Mouse (Mus musculus) midbrain, embryonic 11.5 days (tissue): ENCODE measurements at regions not wholly inside any gene's neighbourhood (a gene's known extent, or its start where the extent isn't known, plus 50 kb on each side); places are given as distances from the start of the nearest gene placed in this dataset.

Experiments
- ATAC-seq: fragments of 200-750 bp; cut with Nextera tagmentation; 2 replicates; pipeline ENCODE4 v1.8.0; 2017; ENCODE audit warnings: moderate TSS enrichment, moderate library complexity; ENCODE audit not compliant: low FRiP score
- DNase-seq: peaks from one replicate; pipeline ENCODE4 v3.0.0; 2015; ENCODE audit warnings: low spot score; ENCODE audit errors: missing footprints
- H3K27ac ChIP-seq: fragments of 300-500 bp; sonication (generic); 2 replicates; pipeline ENCODE4 v1.5.1; 2014; ENCODE audit warnings: low read depth, low read length
- H3K27me3 ChIP-seq: fragments of 300-500 bp; sonication (generic); 2 replicates; pipeline ENCODE4 v1.6.1; 2014; ENCODE audit warnings: mild to moderate bottlenecking, low read length, moderate library complexity, mixed read lengths; ENCODE audit not compliant: control insufficient read depth, insufficient read depth
- H3K36me3 ChIP-seq: fragments of 300-500 bp; sonication (generic); 2 replicates; pipeline ENCODE4 v1.6.1; 2014; ENCODE audit warnings: mild to moderate bottlenecking, low read length, moderate library complexity, mixed read lengths; ENCODE audit not compliant: control insufficient read depth, insufficient read depth
- H3K4me1 ChIP-seq: fragments of 300-500 bp; sonication (generic); 2 replicates; pipeline ENCODE4 v1.6.1; 2014; ENCODE audit warnings: low read length; ENCODE audit not compliant: control insufficient read depth, insufficient read depth
- H3K4me2 ChIP-seq: fragments of 300-500 bp; sonication (generic); 2 replicates; pipeline ENCODE4 v1.6.1; 2014; ENCODE audit warnings: mild to moderate bottlenecking, moderate library complexity
- H3K4me3 ChIP-seq: fragments of 300-500 bp; sonication (generic); 2 replicates; pipeline ENCODE4 v1.5.1; 2014; ENCODE audit warnings: low read depth, low read length
- H3K9ac ChIP-seq: fragments of 300-500 bp; sonication (generic); 2 replicates; pipeline ENCODE4 v1.6.1; 2014; ENCODE audit warnings: low read length
- H3K9me3 ChIP-seq: fragments of 300-500 bp; sonication (generic); 2 replicates; pipeline ENCODE4 v1.6.1; 2016; ENCODE audit warnings: low read length; ENCODE audit not compliant: control insufficient read depth
- WGBS: fragments of 180-500 bp; shearing (Covaris S2); extraction: QIAGEN DNeasy Blood & Tissue Kit; methylation state at CpG from one replicate; pipeline ENCODE4 v1.1.7; 2014; 5-methylcytosine and 5-hydroxymethylcytosine counted together

DNA sequence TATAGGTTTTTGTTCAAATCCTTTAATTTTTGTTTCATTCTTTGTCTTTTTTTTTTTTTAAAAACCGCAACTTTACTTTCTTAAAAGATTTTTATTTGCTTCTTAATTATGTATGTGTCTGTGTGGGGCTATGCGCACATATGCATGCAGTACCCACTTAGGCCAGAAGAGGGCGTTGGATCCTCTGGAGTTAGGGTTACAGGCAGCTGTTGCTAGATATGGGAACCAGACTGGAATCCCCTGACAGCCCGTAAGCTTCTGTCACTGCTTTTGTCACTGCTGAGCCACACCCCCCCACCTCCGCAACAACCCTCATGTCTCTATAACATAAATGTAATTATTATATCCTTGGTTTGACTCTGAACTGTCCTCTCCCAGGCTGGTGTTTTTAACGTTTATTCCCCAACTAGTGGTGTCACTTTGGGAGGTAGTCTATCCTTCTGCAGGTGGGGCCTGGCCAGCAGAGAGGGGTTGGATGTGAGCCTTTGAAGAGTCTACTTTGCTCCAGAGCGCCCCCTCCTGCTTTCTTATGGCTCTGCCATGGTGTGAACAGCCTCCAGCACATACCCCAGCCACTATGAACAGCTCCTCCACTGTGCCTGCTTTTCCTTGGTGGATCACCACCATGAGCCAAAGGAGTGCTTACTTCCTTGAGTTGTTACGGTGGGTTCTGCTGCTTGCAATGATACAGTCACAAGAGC is 332.7 kb upstream of the Runx1 start:
- 87% methylated on average over 8 of the region's 8 CpGs for WGBS
- H3K4me1 ChIP-seq = no peaks in the 10 kb centered on the region

DNA sequence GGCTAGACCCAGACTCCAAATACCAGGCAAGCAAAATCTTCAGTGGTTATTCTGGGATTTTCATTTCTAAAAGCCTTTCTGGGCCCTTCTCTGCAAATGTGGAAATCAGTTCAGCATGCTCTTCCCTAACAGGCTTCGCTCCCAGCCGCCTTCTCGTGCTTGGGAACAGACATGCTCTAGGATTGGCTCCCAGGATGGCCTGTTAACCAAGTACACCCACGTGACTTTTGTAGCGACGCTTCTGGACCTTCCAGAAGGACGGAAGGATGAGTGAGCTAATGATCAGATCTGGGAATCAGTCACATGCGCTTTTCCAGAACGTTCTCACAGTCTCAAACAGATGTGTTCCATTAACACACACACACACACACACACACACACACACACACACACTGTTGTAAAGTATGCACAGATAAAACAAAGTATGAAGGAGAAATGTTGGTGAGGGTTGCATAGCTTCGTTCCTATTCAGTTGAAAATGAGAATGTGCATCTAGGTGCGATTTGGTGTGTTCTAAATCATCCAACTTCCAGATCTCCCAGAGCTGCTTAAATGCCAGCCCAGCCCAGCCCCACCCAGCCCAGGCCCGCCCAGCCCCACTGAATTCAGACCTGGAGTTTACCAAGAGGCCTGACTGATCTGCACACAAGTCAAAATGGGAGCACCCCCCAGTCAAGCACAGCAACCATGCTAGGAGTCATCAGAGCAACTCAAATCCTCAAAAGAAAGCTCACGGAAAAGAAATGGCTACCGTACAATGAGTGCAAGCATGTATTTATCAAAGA is 327.8 kb upstream of the Runx1 start:
- Histone ChIP-seq H3K36me3 (no peaks in the 10 kb centered on the region), H3K4me3 (no peak overlapping the region), H3K9me3 (no peaks in the 10 kb centered on the region), H3K27ac (no peak overlapping the region), H3K4me1 (no peaks in the 10 kb centered on the region), H3K27me3 (no peaks in the 10 kb centered on the region), H3K4me2 (no peak overlapping the region), H3K9ac (no peak overlapping the region)
- 89% methylated on average over 14 of the region's 14 CpGs for WGBS
- DNase-seq (no peak), ATAC-seq (no peak)

More for the DNA sequence above, 332.7 kb upstream of the Runx1 start:
- Histone ChIP-seq H3K36me3 (no peaks in the 10 kb centered on the region), H3K4me2 (no peak overlapping the region), H3K27ac (no peak overlapping the region), H3K4me3 (no peak overlapping the region), H3K27me3 (no peaks in the 10 kb centered on the region), H3K9me3 (no peaks in the 10 kb centered on the region), H3K9ac (no peak overlapping the region)
- DNase-seq (no peak), ATAC-seq (no peak)

DNA sequence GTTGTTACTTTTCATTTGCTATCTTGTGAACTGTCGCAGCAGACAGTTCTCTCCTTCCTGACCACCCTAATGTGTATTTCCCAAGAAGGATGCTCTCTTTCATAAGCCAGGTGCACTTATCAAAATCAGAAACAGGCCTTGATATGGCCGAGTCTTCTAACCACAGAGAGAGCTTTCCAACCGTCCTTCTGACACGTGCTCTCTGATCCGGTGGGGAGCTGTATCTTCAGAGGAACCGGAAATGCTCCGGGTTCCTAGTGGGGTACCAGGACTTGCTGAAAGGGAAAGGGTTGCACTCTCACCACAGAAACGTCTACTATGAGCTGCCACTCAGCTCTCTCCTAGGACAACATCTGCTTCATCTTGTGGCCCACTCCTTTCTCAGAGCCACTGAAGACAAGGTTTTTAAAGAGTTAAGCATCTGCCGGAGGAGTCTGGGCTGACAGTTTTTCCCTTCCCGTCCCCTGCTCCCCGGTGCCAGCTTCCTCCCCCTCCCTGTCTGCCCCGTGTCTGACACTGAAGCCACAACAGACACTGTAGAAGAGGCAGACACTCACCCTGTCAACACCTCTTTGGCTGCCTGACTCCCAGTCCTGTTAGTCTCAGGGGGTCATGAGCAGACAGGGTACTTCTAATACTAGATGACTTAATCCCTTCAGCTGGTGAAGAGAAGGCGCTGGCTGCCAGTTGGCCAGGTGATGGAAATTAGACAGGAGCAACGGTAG is 327.0 kb upstream of the Runx1 start:
- Histone ChIP-seq H3K27me3 (no peaks in the 10 kb centered on the region), H3K36me3 (no peaks in the 10 kb centered on the region), H3K4me2 (no peak overlapping the region), H3K9me3 (no peaks in the 10 kb centered on the region), H3K9ac (no peak overlapping the region), H3K4me3 (no peak overlapping the region), H3K4me1 (no peaks in the 10 kb centered on the region), H3K27ac (no peak overlapping the region)
- no peak for DNase-seq
- 63% methylated on average over 14 of the region's 14 CpGs for WGBS
- ATAC-seq = no peak

DNA sequence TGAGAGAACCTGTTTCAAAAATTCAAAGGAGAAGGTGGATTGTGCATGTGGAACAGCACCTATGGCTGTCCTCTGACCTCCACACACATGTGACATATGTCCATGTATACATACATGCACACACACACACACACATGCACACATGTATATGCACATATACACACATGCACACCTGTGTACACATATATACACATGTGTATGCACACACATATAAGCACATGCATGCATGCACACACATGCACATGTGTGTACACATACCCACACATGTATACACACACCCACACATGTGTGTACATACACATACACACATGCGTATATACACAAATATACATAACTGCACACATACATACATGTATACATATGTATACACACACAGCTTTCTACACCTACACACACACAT is 326.1 kb upstream of the Runx1 start:
- 97% methylated on average over 1 of the region's 1 CpGs for WGBS

DNA sequence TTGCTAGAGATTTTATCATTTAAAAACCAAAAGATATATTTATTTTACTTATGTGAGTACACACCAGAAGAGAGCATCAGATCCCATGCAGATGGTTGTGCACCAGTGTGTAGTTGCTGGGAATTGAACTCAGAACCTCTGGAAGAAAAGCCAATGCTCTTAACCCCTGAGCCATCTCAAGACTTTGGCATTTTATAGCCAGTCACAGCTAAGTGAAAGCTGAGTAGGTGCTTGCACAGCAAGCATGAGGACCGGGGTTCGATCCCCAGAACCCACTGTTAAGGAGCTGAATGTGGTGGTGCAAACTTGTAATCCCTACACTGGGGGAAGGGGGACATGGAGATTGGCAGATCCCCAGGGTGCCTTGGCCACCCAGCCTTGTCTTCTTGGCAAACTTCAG is 325.7 kb upstream of the Runx1 start:
- Histone ChIP-seq H3K36me3 (no peaks in the 10 kb centered on the region), H3K27ac (no peak overlapping the region), H3K4me1 (no peaks in the 10 kb centered on the region), H3K9ac (no peak overlapping the region), H3K9me3 (no peaks in the 10 kb centered on the region), H3K27me3 (no peaks in the 10 kb centered on the region), H3K4me3 (no peak overlapping the region), H3K4me2 (no peak overlapping the region)
- WGBS = 90% methylated on average over 2 of the region's 2 CpGs
- no peak for ATAC-seq
- DNase-seq = no peak

More for the DNA sequence above, 326.1 kb upstream of the Runx1 start:
- H3K36me3 ChIP-seq = no peaks in the 10 kb centered on the region
- H3K4me1 ChIP-seq = no peaks in the 10 kb centered on the region
- no peak overlapping the region for H3K4me3 ChIP-seq
- H3K9me3 ChIP-seq = no peaks in the 10 kb centered on the region
- H3K27me3 ChIP-seq = no peaks in the 10 kb centered on the region
- H3K27ac ChIP-seq = no peak overlapping the region
- ATAC-seq = no peak
- H3K9ac ChIP-seq = no peak overlapping the region
- no peak for DNase-seq
- no peak overlapping the region for H3K4me2 ChIP-seq

DNA sequence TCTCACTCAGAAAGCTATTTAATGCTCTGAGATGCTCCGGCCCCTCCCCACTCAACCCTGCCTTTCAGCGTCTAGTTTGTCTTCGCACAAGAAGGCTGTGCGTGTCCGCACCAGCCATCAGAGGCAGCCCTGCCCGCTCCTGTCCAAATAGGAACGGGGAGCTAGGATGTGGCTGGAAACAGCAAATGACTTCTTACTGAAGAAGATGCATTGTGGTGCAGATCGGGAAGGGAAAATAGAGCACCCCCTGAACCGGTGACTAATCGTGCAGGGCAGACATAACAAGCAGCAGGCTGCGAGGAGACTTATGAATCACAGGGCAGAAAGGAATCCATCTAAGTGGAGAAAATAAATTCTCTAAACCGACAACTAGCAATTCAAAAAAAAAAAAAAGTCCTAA is 324.5 kb upstream of the Runx1 start:
- Histone ChIP-seq H3K27me3 (no peaks in the 10 kb centered on the region), H3K4me3 (no peak overlapping the region), H3K9ac (no peak overlapping the region), H3K4me2 (no peak overlapping the region), H3K9me3 (no peaks in the 10 kb centered on the region), H3K36me3 (no peaks in the 10 kb centered on the region), H3K27ac (no peak overlapping the region), H3K4me1 (no peaks in the 10 kb centered on the region)
- no peak for ATAC-seq
- WGBS = 72% methylated on average over 12 of the region's 12 CpGs
- no peak for DNase-seq

DNA sequence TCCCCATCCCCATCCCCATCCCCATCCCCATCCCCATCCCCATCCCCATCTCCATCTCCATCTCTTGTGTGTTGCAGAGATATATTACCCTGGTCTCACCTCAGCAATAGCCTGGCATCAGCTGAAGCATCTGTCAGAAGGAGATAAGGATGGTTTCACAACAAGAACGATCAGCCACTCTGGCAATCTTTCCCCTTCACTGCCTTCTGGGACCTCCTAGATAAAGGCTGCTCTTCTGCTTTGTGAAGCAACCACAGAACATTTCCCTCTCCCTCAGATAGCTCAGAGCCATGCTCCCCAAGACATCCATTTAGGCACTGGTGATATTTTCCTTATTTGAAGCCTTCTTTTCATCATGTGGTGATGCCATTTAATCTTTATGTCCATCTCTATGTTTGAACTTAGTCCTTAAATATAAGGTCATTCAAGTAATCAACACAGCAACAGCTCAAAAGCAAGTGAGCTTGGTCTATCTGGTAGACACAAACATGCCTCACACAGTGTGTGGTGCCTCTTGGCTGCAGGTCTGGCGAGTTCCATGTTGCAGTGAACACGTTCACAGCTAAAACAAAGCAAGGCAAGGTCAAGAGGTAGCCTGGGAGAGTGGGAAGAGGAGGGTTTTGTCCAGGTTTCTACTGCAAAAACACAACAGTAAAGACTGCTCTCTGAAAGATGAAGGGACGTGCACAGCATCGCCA is 321.7 kb upstream of the Runx1 start:
- 81% methylated on average over 5 of the region's 5 CpGs for WGBS
- H3K4me1 ChIP-seq = no peaks in the 10 kb centered on the region
- no peaks in the 10 kb centered on the region for H3K36me3 ChIP-seq
- H3K4me3 ChIP-seq = no peak overlapping the region
- DNase-seq = no peak
- no peak for ATAC-seq
- no peak overlapping the region for H3K9ac ChIP-seq
- H3K9me3 ChIP-seq = no peaks in the 10 kb centered on the region
- H3K4me2 ChIP-seq = no peak overlapping the region
- no peak overlapping the region for H3K27ac ChIP-seq
- no peaks in the 10 kb centered on the region for H3K27me3 ChIP-seq

DNA sequence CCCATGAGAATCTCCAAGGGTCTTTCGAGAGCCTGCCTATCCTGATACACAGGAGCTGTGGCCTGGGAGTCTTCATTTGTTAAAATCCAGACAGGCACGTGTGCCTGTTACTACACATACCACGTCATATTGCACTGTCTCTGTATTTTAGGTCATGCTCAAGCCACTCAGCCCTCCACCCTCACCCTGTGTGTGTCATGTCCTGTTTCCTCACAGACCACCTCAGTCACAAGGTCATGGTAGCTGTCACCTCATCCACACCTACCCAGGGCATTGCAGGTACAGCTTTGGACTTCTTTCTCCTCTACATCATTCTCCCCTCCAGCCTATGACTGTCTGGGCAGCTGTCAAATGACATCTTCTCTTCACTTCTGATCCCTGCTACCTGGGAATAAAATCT is 320.9 kb upstream of the Runx1 start:
- ATAC-seq (no peak), DNase-seq (no peak)
- Histone ChIP-seq H3K27ac (no peak overlapping the region), H3K4me2 (no peak overlapping the region), H3K9me3 (no peaks in the 10 kb centered on the region), H3K4me3 (no peak overlapping the region), H3K36me3 (no peaks in the 10 kb centered on the region), H3K9ac (no peak overlapping the region), H3K4me1 (no peaks in the 10 kb centered on the region), H3K27me3 (no peaks in the 10 kb centered on the region)
- WGBS = 85% methylated on average over 3 of the region's 3 CpGs
